8 mouse cellular contexts compared by ENCODE assay signal in genomic region chr4:117131890-117132793, GRCm38 (mm10). TPM values are rescaled to one million over a fixed set of nuclear protein-coding genes. Genes with fewer than 3 reads are reported as not detected.
DNase-seq lines count a peak whose midpoint lies in the region; ATAC-seq and TF ChIP-seq lines count a peak whose summit lies in the region.

No protein-coding gene starts in this region.

- H3K4me3 ChIP-seq in heart, embryonic 10.5 days: peak overlapping the region; percentile 82; the same call in 1 of the 2 replicates
- peak overlapping the region; percentile 84 to 89 for H3K4me3 ChIP-seq in ES-E14 (ENCODE audit: insufficient read depth in 1 of 2, low read depth in 1 of 2, low read length in 2 of 2, poor library complexity in 1 of 2, severe bottlenecking in 1 of 2)
- H3K4me3 ChIP-seq in hindbrain, embryonic 10.5 days: peak overlapping the region; percentile 95
- H3K4me3 ChIP-seq in midbrain, embryonic 11.5 days (ENCODE audit: low read depth, low read length): peak overlapping the region; percentile 90

- in situ Hi-C loops in ES-E14 (cut with MboI; ENCODE audit: low sequenced_read_pairs in 2 of 2, unreplicated experiment in 2 of 2): loop anchor here in 1 of 2 experiments (25.0 kb wide), 1 partner anchor 320 kb away; the partner anchor contains the start of genes Hpdl, Mutyh and Toe1

- H3K4me1 ChIP-seq in heart, embryonic 10.5 days: peaks cover 30% of the 10 kb centered on the region
- peaks cover 8 to 48% of the 10 kb centered on the region in 2 experiments; a peak in 3 of 4 replicates for H3K4me1 ChIP-seq in ES-E14 (ENCODE audit: control insufficient read depth in 2 of 2, insufficient read depth in 2 of 2, low read length in 2 of 2, poor library complexity in 1 of 2)
- H3K4me1 ChIP-seq in hindbrain, embryonic 10.5 days (replicated peaks): peaks cover 64% of the 10 kb centered on the region
- peaks cover 34% of the 10 kb centered on the region for H3K4me1 ChIP-seq in midbrain, embryonic 11.5 days (ENCODE audit: control insufficient read depth, insufficient read depth, low read length)

- WGBS in heart, embryonic 10.5 days: 25% methylated on average over 7 of the region's 7 CpGs
- WGBS in hindbrain, embryonic 10.5 days: 6% methylated on average over 7 of the region's 7 CpGs
- WGBS in midbrain, embryonic 11.5 days: 5% methylated on average over 7 of the region's 7 CpGs

- H3K36me3 ChIP-seq in heart, embryonic 10.5 days: peaks cover 13% of the 10 kb centered on the region; the same call in 1 of the 2 replicates
- peaks cover 37% of the 10 kb centered on the region for H3K36me3 ChIP-seq in ES-E14 (ENCODE audit: control insufficient read depth, insufficient read depth, low read length, poor library complexity, severe bottlenecking)
- peaks cover 43% of the 10 kb centered on the region for H3K36me3 ChIP-seq in hindbrain, embryonic 10.5 days
- no peaks in the 10 kb centered on the region; the same call in 1 of the 2 replicates for H3K36me3 ChIP-seq in midbrain, embryonic 11.5 days (ENCODE audit: control insufficient read depth, insufficient read depth, low read length)

- H3K9ac ChIP-seq in ES-E14 (ENCODE audit: insufficient read depth, low read depth, low read length, poor library complexity, severe bottlenecking): peak overlapping the region; percentile 12; the same call in 1 of the 2 replicates
- peak overlapping the region; percentile 80 for H3K9ac ChIP-seq in midbrain, embryonic 11.5 days (ENCODE audit: low read length)

- no peaks in the 10 kb centered on the region for H3K9me3 ChIP-seq in heart, embryonic 10.5 days
- no peaks in the 10 kb centered on the region for H3K9me3 ChIP-seq in ES-E14 (ENCODE audit: control insufficient read depth, insufficient read depth, low read depth, low read length)
- H3K9me3 ChIP-seq in hindbrain, embryonic 10.5 days: no peaks in the 10 kb centered on the region
- H3K9me3 ChIP-seq in midbrain, embryonic 11.5 days (ENCODE audit: control insufficient read depth, low read length): no peaks in the 10 kb centered on the region

- peak; percentile 79 for ATAC-seq in midbrain, embryonic 11.5 days (ENCODE audit: low FRiP score)

- no peak overlapping the region for H3K27ac ChIP-seq in heart, embryonic 10.5 days
- no peak overlapping the region for H3K27ac ChIP-seq in ES-E14 (ENCODE audit: insufficient read depth, low read depth, low read length, poor library complexity, severe bottlenecking)
- peak overlapping the region; percentile 93 for H3K27ac ChIP-seq in hindbrain, embryonic 10.5 days
- peak overlapping the region; percentile 57 for H3K27ac ChIP-seq in midbrain, embryonic 11.5 days (ENCODE audit: low read depth, low read length)

- H3K4me2 ChIP-seq in midbrain, embryonic 11.5 days: peak overlapping the region; percentile 72

- peaks cover 41% of the 10 kb centered on the region for H3K27me3 ChIP-seq in heart, embryonic 10.5 days (ENCODE audit: insufficient read depth, poor library complexity, severe bottlenecking)
- H3K27me3 ChIP-seq in hindbrain, embryonic 10.5 days (ENCODE audit: insufficient read depth, poor library complexity, severe bottlenecking): peaks cover 32% of the 10 kb centered on the region
- H3K27me3 ChIP-seq in midbrain, embryonic 11.5 days (ENCODE audit: control insufficient read depth, insufficient read depth, low read length): peaks cover 3% of the 10 kb centered on the region; the same call in 1 of the 2 replicates

- intact Hi-C loops in heart, postnatal 14 days (cut with DNase I): no loop called here

- DNase-seq in heart, embryonic 10.5 days (ENCODE audit: low spot score): no peak
- DNase-seq in heart, postnatal 14 days: no peak
- peak; percentile 76 for DNase-seq in ES-E14 (ENCODE audit: low read depth, low spot score)
- DNase-seq in hindbrain, embryonic 10.5 days (ENCODE audit: low spot score): peak; percentile 92
- DNase-seq in midbrain, embryonic 11.5 days (ENCODE audit: low spot score, missing footprints): peak; percentile 95
- no peak for DNase-seq in ovary, postnatal 14 days (ENCODE audit: low spot score)
- no peak for DNase-seq in cerebellum, adult 11 months
- DNase-seq in kidney, adult 18-20 months: no peak

TF ChIP-seq in ES-E14, 5 proteins besides CTCF, POLR2A, EP300 and RAD21:
- TF ChIP-seq ZC3H11A (IDR thresholded peaks at IDR 0.05; ENCODE audit: borderline replicate concordance, low read depth, low read length) (no peak), CHD2 (IDR thresholded peaks at IDR 0.05; ENCODE audit: low read depth, low read length) (no peak), MAFK (IDR thresholded peaks at IDR 0.05; ENCODE audit: insufficient read depth, low read depth, low read length) (no peak), ZNF384 (IDR thresholded peaks at IDR 0.05; ENCODE audit: low read depth, low read length) (no peak), HCFC1 (IDR thresholded peaks at IDR 0.05; ENCODE audit: borderline replicate concordance, insufficient read depth, low read length) (no peak)

RNA-seq across cellular contexts. Expression of gene Plk3, which starts 1.6 kb away (rescaled TPM):
- polyA plus RNA-seq in heart, embryonic 10.5 days (2016; fragmentation: Nextera tagmentation; extraction: Ambion mirVana): 1.5 and 2.4 TPM in 2 replicates
- total RNA-seq in heart, postnatal 14 days (2021): 1 to 10 TPM; 1.8 to 3.1 TPM
- 26.7 and 28.3 TPM in 2 replicates for total RNA-seq in ES-E14 (2012; rRNA removed)
- 41.8 and 58.6 TPM in 2 replicates for polyA plus RNA-seq in hindbrain, embryonic 10.5 days (2016; fragmentation: Nextera tagmentation; extraction: Ambion mirVana)
- polyA plus RNA-seq in midbrain, embryonic 11.5 days (2014; fragmentation: Nextera tagmentation; extraction: Ambion mirVana): 28.0 and 32.8 TPM in 2 replicates

RNA-seq across cellular contexts. Expression of gene Tctex1d4, which starts 5.5 kb away (rescaled TPM):
- polyA plus RNA-seq in heart, embryonic 10.5 days (2016; fragmentation: Nextera tagmentation; extraction: Ambion mirVana): not detected in 2 replicates
- total RNA-seq in heart, postnatal 14 days (2021): not detected
- total RNA-seq in ES-E14 (2012; rRNA removed): 0.49 and 1.2 TPM in 2 replicates
- polyA plus RNA-seq in hindbrain, embryonic 10.5 days (2016; fragmentation: Nextera tagmentation; extraction: Ambion mirVana): 0.71 TPM in 1 of 2 replicates, not detected in the other
- polyA plus RNA-seq in midbrain, embryonic 11.5 days (2014; fragmentation: Nextera tagmentation; extraction: Ambion mirVana): not detected in 2 replicates

RNA-seq across cellular contexts. Expression of gene Btbd19, which starts 6.6 kb away (rescaled TPM):
- polyA plus RNA-seq in heart, embryonic 10.5 days (2016; fragmentation: Nextera tagmentation; extraction: Ambion mirVana): 2.5 and 4.9 TPM in 2 replicates
- 1 to 10 TPM; 3.3 to 5.5 TPM for total RNA-seq in heart, postnatal 14 days (2021)
- total RNA-seq in ES-E14 (2012; rRNA removed): 51.2 and 87.1 TPM in 2 replicates
- polyA plus RNA-seq in hindbrain, embryonic 10.5 days (2016; fragmentation: Nextera tagmentation; extraction: Ambion mirVana): 4.4 and 4.8 TPM in 2 replicates
- 2.7 and 3.8 TPM in 2 replicates for polyA plus RNA-seq in midbrain, embryonic 11.5 days (2014; fragmentation: Nextera tagmentation; extraction: Ambion mirVana)

RNA-seq across cellular contexts. Expression of gene Rps8, which starts 23.9 kb away (rescaled TPM):
- polyA plus RNA-seq in heart, embryonic 10.5 days (2016; fragmentation: Nextera tagmentation; extraction: Ambion mirVana): 638 and 783 TPM in 2 replicates
- 100 to 1,000 TPM; 590 to 604 TPM for total RNA-seq in heart, postnatal 14 days (2021)
- total RNA-seq in ES-E14 (2012; rRNA removed): 3,133 and 3,400 TPM in 2 replicates
- polyA plus RNA-seq in hindbrain, embryonic 10.5 days (2016; fragmentation: Nextera tagmentation; extraction: Ambion mirVana): 660 and 807 TPM in 2 replicates
- polyA plus RNA-seq in midbrain, embryonic 11.5 days (2014; fragmentation: Nextera tagmentation; extraction: Ambion mirVana): 780 and 794 TPM in 2 replicates

RNA-seq across cellular contexts. Expression of gene Ptch2, which starts 36.3 kb away (rescaled TPM):
- 2.9 and 3.5 TPM in 2 replicates for polyA plus RNA-seq in heart, embryonic 10.5 days (2016; fragmentation: Nextera tagmentation; extraction: Ambion mirVana)
- 1 to 10 TPM; 1.5 to 1.7 TPM for total RNA-seq in heart, postnatal 14 days (2021)
- total RNA-seq in ES-E14 (2012; rRNA removed): 28.2 and 80.0 TPM in 2 replicates
- polyA plus RNA-seq in hindbrain, embryonic 10.5 days (2016; fragmentation: Nextera tagmentation; extraction: Ambion mirVana): 5.8 and 6.9 TPM in 2 replicates
- 3.6 and 5.0 TPM in 2 replicates for polyA plus RNA-seq in midbrain, embryonic 11.5 days (2014; fragmentation: Nextera tagmentation; extraction: Ambion mirVana)

Comparison
In these comparisons a context has a peak if more than half of its experiments do, and no peak if none do; other contexts are left out.
1. DNase-seq: peak in ES-E14 (single experiment), hindbrain, embryonic 10.5 days (single experiment) and midbrain, embryonic 11.5 days (single experiment); none in heart, embryonic 10.5 days (single experiment), heart, postnatal 14 days (0 of 2), ovary, postnatal 14 days (single experiment), cerebellum, adult 11 months (single experiment) and kidney, adult 18-20 months (single experiment).
2. H3K27ac ChIP-seq: peak in hindbrain, embryonic 10.5 days (single experiment) and midbrain, embryonic 11.5 days (single experiment); none in heart, embryonic 10.5 days (single experiment) and ES-E14 (single experiment).
3. Peak in every context shown above with its lines, with median percentiles within 50 percentile points of each other: H3K4me3 ChIP-seq.